Mouse (Mus musculus): ENCODE measurements around the gene Rhbdl3.

GRCm38 (mm10) chr11:80342482-80342881, 41.8 kb downstream of the Rhbdl3 start:
- TF ChIP-seq CTCF (IDR thresholded peaks at IDR 0.05; ENCODE audit: low read depth) (no peak), EP300 (optimal IDR thresholded peaks at IDR 0.05) (no peak)
